Mouse (Mus musculus) midbrain, embryonic 16.5 days (tissue): ENCODE results near the gene Wdtc1. TPM values are rescaled to one million over a fixed set of nuclear protein-coding genes. Genes with fewer than 3 reads are reported as not detected.
A peak's percentile ranks its signal among the peaks of the same experiment; 100 is the strongest.

Experiments used
- ATAC-seq: fragments of 200-750 bp; cut with Nextera tagmentation; 2 replicates; pipeline ENCODE4 v1.8.0; 2017; ENCODE audit warnings: moderate TSS enrichment
- H3K27ac ChIP-seq: fragments of 300-500 bp; sonication (generic); 2 replicates; pipeline ENCODE4 v1.5.1; 2014; ENCODE audit warnings: mild to moderate bottlenecking, low read length, mixed read lengths
- H3K27me3 ChIP-seq: fragments of 300-500 bp; sonication (generic); 2 replicates; pipeline ENCODE4 v1.6.1; 2014; ENCODE audit warnings: low read depth, low read length, mixed read lengths; ENCODE audit not compliant: control insufficient read depth, insufficient read depth
- H3K36me3 ChIP-seq: fragments of 300-500 bp; sonication (generic); 2 replicates; pipeline ENCODE4 v1.6.1; 2014; ENCODE audit warnings: mild to moderate bottlenecking, low read length, moderate library complexity, mixed read lengths; ENCODE audit not compliant: control insufficient read depth, insufficient read depth
- H3K4me1 ChIP-seq: fragments of 300-500 bp; sonication (generic); 2 replicates; pipeline ENCODE4 v1.6.1; 2014; ENCODE audit warnings: mild to moderate bottlenecking, low read length, mixed read lengths; ENCODE audit not compliant: control insufficient read depth, insufficient read depth
- H3K4me2 ChIP-seq: fragments of 300-500 bp; sonication (generic); 2 replicates; pipeline ENCODE4 v1.6.1; 2014; ENCODE audit warnings: mild to moderate bottlenecking, low read length, mixed read lengths
- H3K4me3 ChIP-seq: fragments of 300-500 bp; sonication (generic); 2 replicates; pipeline ENCODE4 v1.5.1; 2014; ENCODE audit warnings: low read depth, mild to moderate bottlenecking, low read length, moderate library complexity, mixed read lengths
- H3K9ac ChIP-seq: fragments of 300-500 bp; sonication (generic); 2 replicates; pipeline ENCODE4 v1.6.1; 2014; ENCODE audit warnings: low read depth, low read length, mixed read lengths
- H3K9me3 ChIP-seq: fragments of 300-500 bp; sonication (generic); replicated peaks from 2 replicates; pipeline ENCODE4 v1.6.1; 2014; ENCODE audit warnings: mild to moderate bottlenecking, low read length, mixed read lengths; ENCODE audit not compliant: control insufficient read depth, poor library complexity, severe bottlenecking
- WGBS: fragments of 180-500 bp; shearing (Covaris S2); extraction: QIAGEN DNeasy Blood & Tissue Kit; methylation state at CpG from one replicate; pipeline ENCODE4 v1.1.7; 2014; 5-methylcytosine and 5-hydroxymethylcytosine counted together
- polyA plus RNA-seq: library from polyadenylated mRNA; unstranded; fragments of >200 nt; fragmentation: Nextera tagmentation; extraction: Ambion mirVana; gene quantifications from 2 replicates; pipeline ENCODE4 v1.2.1, GENCODE M21; 2015

Wdtc1 gene
- polyA plus RNA-seq, 1 experiment from 2014 or later = 20.7 TPM

- Histone ChIP-seq H3K4me1 (peaks cover 43% of the 10 kb centered on the region), H3K27me3 (no peaks in the 10 kb centered on the region), H3K27ac (peak within 1 kb of the TSS; percentile 88), H3K9me3 (no peaks in the 10 kb centered on the region), H3K4me2 (peak within 1 kb of the TSS; percentile 96), H3K36me3 (no peaks in the 10 kb centered on the region), H3K9ac (peak within 1 kb of the TSS; percentile 96), H3K4me3 (peak within 1 kb of the TSS; percentile 92)
- ATAC-seq = peak; percentile 96
- under 1% methylated on average over 40 of the region's 40 CpGs for WGBS
Measured at GRCm38 (mm10) chr4:133369553-133370297, 16.4 kb upstream of the Wdtc1 start, which contains the start of gene Slc9a1. Slc9a1 (plus strand) TSS chr4:133369706.

- Histone ChIP-seq H3K27ac (no peak overlapping the region), H3K4me2 (no peak overlapping the region), H3K36me3 (no peaks in the 10 kb centered on the region), H3K4me1 (no peaks in the 10 kb centered on the region), H3K9ac (no peak overlapping the region), H3K27me3 (no peaks in the 10 kb centered on the region), H3K9me3 (no peaks in the 10 kb centered on the region), H3K4me3 (no peak overlapping the region)
- 91% methylated on average over 6 of the region's 6 CpGs for WGBS
- ATAC-seq = no peak
Measured at GRCm38 (mm10) chr4:133354641-133355040, 1.4 kb upstream of the Wdtc1 start.

- H3K4me1 ChIP-seq = no peaks in the 10 kb centered on the region
- H3K9ac ChIP-seq = no peak overlapping the region
- no peak overlapping the region for H3K27ac ChIP-seq
- no peak for ATAC-seq
- no peak overlapping the region for H3K4me3 ChIP-seq
- no peaks in the 10 kb centered on the region for H3K9me3 ChIP-seq
- no peaks in the 10 kb centered on the region for H3K27me3 ChIP-seq
- no peak overlapping the region for H3K4me2 ChIP-seq
- 76% methylated on average over 10 of the region's 10 CpGs for WGBS
- no peaks in the 10 kb centered on the region for H3K36me3 ChIP-seq
Measured at GRCm38 (mm10) chr4:133352797-133353196, 484 bp downstream of the Wdtc1 start.

GRCm38 (mm10) chr4:133348051-133348775 is 5.1 kb downstream of the Wdtc1 start:
- no peak for ATAC-seq
- H3K9me3 ChIP-seq = no peaks in the 10 kb centered on the region
- 89% methylated on average over 5 of the region's 5 CpGs for WGBS
- H3K27ac ChIP-seq = no peak overlapping the region
- no peak overlapping the region for H3K9ac ChIP-seq
- H3K4me1 ChIP-seq = no peaks in the 10 kb centered on the region
- no peak overlapping the region for H3K4me2 ChIP-seq
- H3K27me3 ChIP-seq = no peaks in the 10 kb centered on the region
- H3K4me3 ChIP-seq = no peak overlapping the region
- H3K36me3 ChIP-seq = no peaks in the 10 kb centered on the region

- 72% methylated on average over 4 of the region's 4 CpGs for WGBS
- no peak for ATAC-seq
- H3K4me1 ChIP-seq = no peaks in the 10 kb centered on the region
Measured at GRCm38 (mm10) chr4:133347624-133348023, 5.7 kb downstream of the Wdtc1 start.

GRCm38 (mm10) chr4:133346577-133346976 is 6.7 kb downstream of the Wdtc1 start:
- no peaks in the 10 kb centered on the region for H3K9me3 ChIP-seq
- H3K4me3 ChIP-seq = no peak overlapping the region
- WGBS = 85% methylated on average over 4 of the region's 4 CpGs
- no peaks in the 10 kb centered on the region for H3K36me3 ChIP-seq
- H3K9ac ChIP-seq = no peak overlapping the region
- H3K27ac ChIP-seq = no peak overlapping the region
- no peak overlapping the region for H3K4me2 ChIP-seq
- ATAC-seq = no peak
- no peaks in the 10 kb centered on the region for H3K27me3 ChIP-seq
- H3K4me1 ChIP-seq = no peaks in the 10 kb centered on the region

More at GRCm38 (mm10) chr4:133347624-133348023, 5.7 kb downstream of the Wdtc1 start:
- Histone ChIP-seq H3K36me3 (no peaks in the 10 kb centered on the region), H3K9me3 (no peaks in the 10 kb centered on the region), H3K4me3 (no peak overlapping the region), H3K27ac (no peak overlapping the region), H3K4me2 (no peak overlapping the region), H3K9ac (no peak overlapping the region), H3K27me3 (no peaks in the 10 kb centered on the region)

GRCm38 (mm10) chr4:133345702-133346101 is 7.6 kb downstream of the Wdtc1 start:
- Histone ChIP-seq H3K9ac (no peak overlapping the region), H3K36me3 (no peaks in the 10 kb centered on the region), H3K4me2 (no peak overlapping the region), H3K27ac (no peak overlapping the region), H3K9me3 (no peaks in the 10 kb centered on the region), H3K27me3 (no peaks in the 10 kb centered on the region), H3K4me3 (no peak overlapping the region), H3K4me1 (no peaks in the 10 kb centered on the region)
- 89% methylated on average over 6 of the region's 6 CpGs for WGBS
- ATAC-seq = no peak

- H3K9me3 ChIP-seq = no peaks in the 10 kb centered on the region
- H3K4me1 ChIP-seq = no peaks in the 10 kb centered on the region
- 6% methylated on average over 4 of the region's 4 CpGs for WGBS
- no peak overlapping the region for H3K9ac ChIP-seq
- H3K27ac ChIP-seq = no peak overlapping the region
- H3K27me3 ChIP-seq = no peaks in the 10 kb centered on the region
- H3K4me2 ChIP-seq = no peak overlapping the region
- no peak for ATAC-seq
- H3K36me3 ChIP-seq = no peaks in the 10 kb centered on the region
- H3K4me3 ChIP-seq = no peak overlapping the region
Measured at GRCm38 (mm10) chr4:133344112-133344511, 9.2 kb downstream of the Wdtc1 start.

GRCm38 (mm10) chr4:133340217-133340616 is 13.1 kb downstream of the Wdtc1 start:
- no peaks in the 10 kb centered on the region for H3K9me3 ChIP-seq
- no peaks in the 10 kb centered on the region for H3K27me3 ChIP-seq
- H3K9ac ChIP-seq = no peak overlapping the region
- no peak overlapping the region for H3K4me3 ChIP-seq
- 93% methylated on average over 2 of the region's 2 CpGs for WGBS
- no peak overlapping the region for H3K4me2 ChIP-seq
- H3K27ac ChIP-seq = no peak overlapping the region
- H3K4me1 ChIP-seq = peaks cover 11% of the 10 kb centered on the region
- H3K36me3 ChIP-seq = no peaks in the 10 kb centered on the region
- ATAC-seq = no peak
